Mouse (Mus musculus) C2C12 (cell line): ENCODE data around the gene Brd4. TPM values are rescaled to one million over a fixed set of nuclear protein-coding genes. Genes with fewer than 3 reads are reported as not detected.

ENCODE experiments used
- H3K27me3 ChIP-seq: one replicate; pipeline ENCODE4 v1.6.1; 2011; ENCODE audit not compliant: control insufficient read depth, insufficient read depth, insufficient read length
- H3K36me3 ChIP-seq: one replicate; pipeline ENCODE4 v1.6.1; 2011; ENCODE audit not compliant: control insufficient read depth, insufficient read depth
- H3K4me3 ChIP-seq: one replicate; pipeline ENCODE4 v1.5.1; 2011; ENCODE audit warnings: mild to moderate bottlenecking, control low read depth; ENCODE audit not compliant: poor library complexity, insufficient read depth, severe bottlenecking
- H3K79me2 ChIP-seq: one replicate; pipeline ENCODE4 v1.6.1; 2011; ENCODE audit not compliant: control insufficient read depth, insufficient read depth
- H3K79me3 ChIP-seq: one replicate; pipeline ENCODE4 v1.6.1; 2011; ENCODE audit warnings: low read depth, control low read depth
- H3ac ChIP-seq: one replicate; pipeline ENCODE3; 2011; ENCODE audit warnings: low read depth; ENCODE audit not compliant: control insufficient read depth, insufficient read length
- CEBPB ChIP-seq: IDR thresholded peaks from one replicate; pipeline ENCODE4 v1.6.1; 2011; ENCODE audit warnings: low read depth, mild to moderate bottlenecking, control low read depth, moderate library complexity
- CTCF ChIP-seq: IDR thresholded peaks from one replicate; pipeline ENCODE4 v1.5.1; 2011; ENCODE audit not compliant: control insufficient read depth, insufficient read depth, insufficient read length
- FOSL1 ChIP-seq: IDR thresholded peaks from one replicate; pipeline ENCODE4 v1.8.0; 2011; ENCODE audit warnings: mild to moderate bottlenecking, low read length; ENCODE audit not compliant: poor library complexity, insufficient read depth, severe bottlenecking
- MAX ChIP-seq: IDR thresholded peaks from one replicate; pipeline ENCODE4 v1.6.1; 2011; ENCODE audit warnings: mild to moderate bottlenecking, control low read depth
- MYOD1 ChIP-seq: IDR thresholded peaks from one replicate; pipeline ENCODE4 v1.6.1; 2011; ENCODE audit warnings: low read depth; ENCODE audit not compliant: control insufficient read depth, insufficient read length
- MYOG ChIP-seq: IDR thresholded peaks from one replicate; pipeline ENCODE4 v1.6.1; 2011; ENCODE audit not compliant: control insufficient read depth, insufficient read length; ENCODE audit errors: extremely low read depth
- USF1 ChIP-seq: IDR thresholded peaks from one replicate; pipeline ENCODE4 v1.6.1; 2011; ENCODE audit warnings: low read depth, mild to moderate bottlenecking, control low read depth, moderate library complexity
- polyA plus RNA-seq: library from polyadenylated mRNA; unstranded; fragments of >200 nt; fragmentation: generic; extraction: Trizol; gene quantifications from one replicate; pipeline ENCODE4 v1.2.1, GENCODE M21; 2012; ENCODE audit warnings: missing spikeins

The Brd4 gene
- polyA plus RNA-seq, 1 experiment, result 46.9 TPM

DNA sequence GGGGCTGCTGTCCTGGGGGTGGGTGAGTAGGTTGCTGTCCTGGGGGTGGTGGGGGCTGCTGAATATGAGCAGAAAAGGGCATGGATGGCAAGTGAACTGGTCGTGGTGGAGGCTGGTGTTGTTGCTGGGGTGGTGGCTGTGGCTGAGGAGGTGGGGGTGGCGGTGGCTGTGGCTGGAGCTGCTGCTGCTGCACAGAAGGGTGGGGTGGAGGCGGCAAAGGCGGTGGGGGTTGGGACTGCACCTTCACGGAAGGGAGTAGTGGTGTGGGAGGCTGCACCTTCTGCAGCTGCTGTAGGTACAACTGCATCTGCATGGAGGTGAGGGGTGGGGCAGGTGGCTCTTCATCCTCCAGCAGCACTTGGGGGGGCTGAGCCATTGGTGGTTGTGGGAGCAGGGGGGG lies 83.4 kb downstream of the Brd4 start:
- no peaks in the 10 kb centered on the region for H3K27me3 ChIP-seq
- peaks cover 84% of the 10 kb centered on the region for H3K36me3 ChIP-seq
- no peak overlapping the region for H3K4me3 ChIP-seq
- no peak overlapping the region for H3ac ChIP-seq
- no peaks in the 10 kb centered on the region for H3K79me2 ChIP-seq
- H3K79me3 ChIP-seq, result no peaks in the 10 kb centered on the region
- no peak for TF ChIP-seq MAX
- no peak for TF ChIP-seq CTCF
- no peak for TF ChIP-seq MYOG
- TF ChIP-seq MYOD1, result no peak
- no peak for TF ChIP-seq USF1
- TF ChIP-seq CEBPB, result no peak
- no peak for TF ChIP-seq FOSL1

GRCm38 (mm10) chr17:32199796-32200195 lies 84.7 kb downstream of the Brd4 start:
- Histone ChIP-seq H3K79me3 (no peaks in the 10 kb centered on the region), H3K79me2 (no peaks in the 10 kb centered on the region), H3K27me3 (no peaks in the 10 kb centered on the region), H3ac (no peak overlapping the region), H3K36me3 (peaks cover 87% of the 10 kb centered on the region), H3K4me3 (no peak overlapping the region)
- no peak for TF ChIP-seq MYOD1
- TF ChIP-seq CEBPB, result no peak
- no peak for TF ChIP-seq FOSL1
- TF ChIP-seq CTCF, result no peak
- TF ChIP-seq USF1, result no peak
- TF ChIP-seq MYOG, result no peak
- TF ChIP-seq MAX, result no peak

GRCm38 (mm10) chr17:32197156-32197555 lies 87.4 kb downstream of the Brd4 start:
- Histone ChIP-seq H3K4me3 (no peak overlapping the region), H3ac (no peak overlapping the region), H3K27me3 (no peaks in the 10 kb centered on the region), H3K36me3 (peaks cover 71% of the 10 kb centered on the region), H3K79me2 (no peaks in the 10 kb centered on the region), H3K79me3 (no peaks in the 10 kb centered on the region)
- TF ChIP-seq CEBPB, result no peak
- TF ChIP-seq MYOD1, result no peak

- H3K36me3 ChIP-seq, result peaks cover 61% of the 10 kb centered on the region
- H3K4me3 ChIP-seq, result no peak overlapping the region
- no peaks in the 10 kb centered on the region for H3K27me3 ChIP-seq
- H3K79me2 ChIP-seq, result no peaks in the 10 kb centered on the region
- H3ac ChIP-seq, result no peak overlapping the region
- TF ChIP-seq MYOD1 (no peak), FOSL1 (no peak), CTCF (no peak), USF1 (no peak), CEBPB (no peak), MYOG (no peak)
- no peaks in the 10 kb centered on the region for H3K79me3 ChIP-seq
Observed at GRCm38 (mm10) chr17:32195725-32196124, 88.8 kb downstream of the Brd4 start.

DNA sequence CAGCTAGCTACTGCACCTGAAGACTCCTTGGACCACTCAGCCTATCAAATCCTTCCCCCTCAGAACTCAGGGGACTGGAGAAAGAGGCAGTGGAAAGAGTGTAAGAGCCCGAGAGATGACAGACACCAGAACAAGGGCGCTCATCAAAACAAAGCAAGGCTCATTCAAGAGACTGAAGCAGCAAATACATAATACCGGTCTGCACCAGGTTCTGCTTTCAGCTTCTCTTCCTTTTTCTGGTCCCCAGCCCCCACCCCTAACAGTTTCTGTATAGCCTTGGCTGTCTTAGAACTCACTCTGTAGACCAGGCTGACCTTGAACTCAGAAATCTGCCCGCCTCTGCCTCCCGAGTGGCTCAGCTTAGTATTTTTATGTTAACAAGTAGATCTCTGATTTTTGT lies 91.5 kb downstream of the Brd4 start:
- Histone ChIP-seq H3K79me3 (no peaks in the 10 kb centered on the region), H3K27me3 (no peaks in the 10 kb centered on the region), H3K4me3 (no peak overlapping the region), H3K36me3 (peaks cover 35% of the 10 kb centered on the region), H3K79me2 (no peaks in the 10 kb centered on the region), H3ac (no peak overlapping the region)
- no peak for TF ChIP-seq FOSL1
- TF ChIP-seq CTCF, result no peak
- TF ChIP-seq MYOD1, result no peak
- no peak for TF ChIP-seq MYOG
- TF ChIP-seq MAX, result no peak
- TF ChIP-seq USF1, result no peak
- no peak for TF ChIP-seq CEBPB

DNA sequence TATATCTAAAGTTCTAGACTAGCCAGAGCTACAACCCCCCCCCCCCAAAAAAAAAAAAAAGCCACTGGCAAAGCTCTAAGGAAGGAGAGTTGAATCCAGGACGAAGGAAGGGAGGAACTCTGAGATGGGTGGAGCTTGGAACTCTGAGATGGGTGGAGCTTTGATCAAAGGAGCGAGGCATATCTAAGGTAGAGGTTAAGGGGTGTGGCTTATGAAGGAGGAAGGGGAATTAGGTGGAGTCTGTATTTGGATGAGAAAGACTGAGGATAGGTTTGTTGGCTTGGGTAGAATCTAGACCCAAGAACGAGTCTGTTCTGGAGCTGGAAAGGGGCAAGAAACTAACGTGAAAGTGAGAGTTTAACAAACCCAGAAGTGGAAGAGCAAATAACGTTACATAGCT lies 94.7 kb downstream of the Brd4 start:
- Histone ChIP-seq H3K36me3 (peaks cover 7% of the 10 kb centered on the region), H3K79me3 (no peaks in the 10 kb centered on the region), H3ac (no peak overlapping the region), H3K4me3 (no peak overlapping the region), H3K27me3 (no peaks in the 10 kb centered on the region), H3K79me2 (no peaks in the 10 kb centered on the region)
- TF ChIP-seq FOSL1 (no peak), CTCF (no peak), MYOG (no peak), CEBPB (no peak), MYOD1 (no peak), MAX (no peak), USF1 (no peak)
